8 mouse cellular contexts compared by ENCODE assay signal in the genomic region with DNA sequence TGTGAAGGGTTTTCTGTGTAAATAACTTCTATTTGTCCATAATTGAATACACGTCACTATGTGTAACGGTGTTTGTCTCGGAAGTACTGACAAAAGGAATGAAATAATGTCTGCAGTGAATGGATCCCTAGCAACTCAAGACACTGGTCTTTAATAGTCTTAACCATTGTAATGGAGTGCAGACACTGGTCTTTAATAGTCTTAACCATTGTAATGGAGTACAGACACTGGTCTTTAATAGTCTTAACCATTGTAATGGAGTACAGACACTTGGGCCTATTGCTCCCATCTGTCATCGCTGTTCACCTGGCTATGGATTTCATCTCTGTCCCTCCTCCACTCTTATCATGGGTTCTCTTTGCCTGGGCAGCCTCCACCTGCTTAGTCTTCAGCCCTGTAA. TPM values are rescaled to one million over a fixed set of nuclear protein-coding genes. Genes with fewer than 3 reads are reported as not detected.
A peak's percentile ranks its signal among the peaks of the same experiment; 100 is the strongest.
DNase-seq lines count a peak whose midpoint lies in the region; ATAC-seq and TF ChIP-seq lines count a peak whose summit lies in the region.

No protein-coding gene starts in this region.

- peak; percentile 54 for DNase-seq in liver, adult 2 months (ENCODE audit: extremely low read depth, low read depth, low spot score)
- no peak for DNase-seq in liver
- peak; percentile 21 for DNase-seq in c-Kit-positive CD71-positive TER-119-negative erythroid progenitor cells, embryonic 14.5 days (ENCODE audit: low read depth)
- peak; percentile 90 for DNase-seq in midbrain, postnatal 0 days (ENCODE audit: low spot score)
- no peak for DNase-seq in urinary bladder, postnatal 10 days (ENCODE audit: low spot score)
- no peak for DNase-seq in right cerebral cortex, postnatal 4 days
- no peak for DNase-seq in right cerebral cortex, postnatal 10 days (ENCODE audit: low spot score in 2 of 2)

- no peak overlapping the region for H3K27ac ChIP-seq in liver, adult 2 months (replicated peaks; ENCODE audit: insufficient read depth, low read depth, low read length)
- H3K27ac ChIP-seq in hindbrain, embryonic 16.5 days (ENCODE audit: low read depth, low read length) = no peak overlapping the region
- H3K27ac ChIP-seq in midbrain, postnatal 0 days (ENCODE audit: low read depth, low read length) = no peak overlapping the region

- ATAC-seq in hindbrain, embryonic 16.5 days = peak; percentile 100
- peak; percentile 100 for ATAC-seq in midbrain, postnatal 0 days (ENCODE audit: low FRiP score)

- no peak for TF ChIP-seq CTCF in liver, adult 2 months (IDR thresholded peaks at IDR 0.05; ENCODE audit: low read depth, low read length)
- TF ChIP-seq CTCF in midbrain, postnatal 0 days (IDR thresholded peaks at IDR 0.05) = no peak

- no peak for TF ChIP-seq POLR2A in liver, adult 2 months (IDR thresholded peaks at IDR 0.05; ENCODE audit: extremely low read depth, insufficient read depth, low read length)

- H3K4me3 ChIP-seq in liver, adult 2 months (ENCODE audit: insufficient read depth, low read depth, low read length) = no peak overlapping the region
- no peak overlapping the region for H3K4me3 ChIP-seq in hindbrain, embryonic 16.5 days (ENCODE audit: low read length)
- no peak overlapping the region for H3K4me3 ChIP-seq in midbrain, postnatal 0 days (ENCODE audit: low read depth, low read length)

- no peak overlapping the region for H3K4me2 ChIP-seq in hindbrain, embryonic 16.5 days (ENCODE audit: low read length)
- no peak overlapping the region for H3K4me2 ChIP-seq in midbrain, postnatal 0 days (ENCODE audit: low read depth, low read length, poor library complexity, severe bottlenecking)

- no peaks in the 10 kb centered on the region; the same call in 1 of the 2 replicates for H3K9me3 ChIP-seq in hindbrain, embryonic 16.5 days (ENCODE audit: control insufficient read depth, low read length)
- no peaks in the 10 kb centered on the region for H3K9me3 ChIP-seq in midbrain, postnatal 0 days (ENCODE audit: low read length)

- 95% methylated on average over 4 of the region's 4 CpGs for WGBS in liver, adult 2 months
- WGBS in hindbrain, embryonic 16.5 days = 91% methylated on average over 4 of the region's 4 CpGs
- 89% methylated on average over 4 of the region's 4 CpGs for WGBS in midbrain, postnatal 0 days

- no peak overlapping the region for H3K9ac ChIP-seq in liver, adult 2 months (ENCODE audit: low read depth, low read length)
- H3K9ac ChIP-seq in hindbrain, embryonic 16.5 days (ENCODE audit: low read depth, low read length) = no peak overlapping the region
- no peak overlapping the region for H3K9ac ChIP-seq in midbrain, postnatal 0 days (replicated peaks; ENCODE audit: low read length, poor library complexity, severe bottlenecking)

- no peaks in the 10 kb centered on the region for H3K27me3 ChIP-seq in liver, adult 2 months (ENCODE audit: control insufficient read depth, insufficient read depth, low read length)
- H3K27me3 ChIP-seq in hindbrain, embryonic 16.5 days (replicated peaks; ENCODE audit: control insufficient read depth, insufficient read depth, low read length) = no peaks in the 10 kb centered on the region
- H3K27me3 ChIP-seq in midbrain, postnatal 0 days (ENCODE audit: insufficient read depth, low read length) = no peaks in the 10 kb centered on the region

- no peaks in the 10 kb centered on the region for H3K4me1 ChIP-seq in liver, adult 2 months (ENCODE audit: control insufficient read depth, insufficient read depth, low read length)
- no peaks in the 10 kb centered on the region for H3K4me1 ChIP-seq in hindbrain, embryonic 16.5 days (ENCODE audit: control insufficient read depth, insufficient read depth, low read depth, low read length)
- no peaks in the 10 kb centered on the region for H3K4me1 ChIP-seq in midbrain, postnatal 0 days (ENCODE audit: insufficient read depth, low read length)

- H3K79me2 ChIP-seq in liver, adult 2 months (ENCODE audit: control insufficient read depth, insufficient read depth, low read length) = no peaks in the 10 kb centered on the region

- H3K36me3 ChIP-seq in liver, adult 2 months (ENCODE audit: control insufficient read depth, insufficient read depth, low read length) = no peaks in the 10 kb centered on the region
- H3K36me3 ChIP-seq in hindbrain, embryonic 16.5 days (ENCODE audit: control insufficient read depth, insufficient read depth, low read length) = no peaks in the 10 kb centered on the region
- no peaks in the 10 kb centered on the region for H3K36me3 ChIP-seq in midbrain, postnatal 0 days (ENCODE audit: insufficient read depth, low read length)

RNA-seq across cellular contexts. Expression of gene Frmd4a, which starts 53.2 kb away (rescaled TPM):
- 3.1 and 4.4 TPM in 2 replicates for total RNA-seq in liver, adult 2 months (2014; rRNA removed)
- 1.6 and 2.1 TPM in 2 replicates for polyA plus RNA-seq in liver, adult 2 months (2012; rRNA removed)
- 48.1 and 53.1 TPM in 2 replicates for polyA plus RNA-seq in hindbrain, embryonic 16.5 days (2015; fragmentation: Nextera tagmentation; extraction: Ambion mirVana)
- total RNA-seq in midbrain, postnatal 0 days (2014; rRNA removed) = 60.2 and 76.4 TPM in 2 replicates
- polyA plus RNA-seq in midbrain, postnatal 0 days (2015; fragmentation: Nextera tagmentation; extraction: Ambion mirVana) = 34.4 and 42.5 TPM in 2 replicates

Comparison
In these comparisons a context has a peak if more than half of its experiments do, and no peak if none do; other contexts are left out.
1. DNase-seq: peak in liver, adult 2 months (single experiment), c-Kit-positive CD71-positive TER-119-negative erythroid progenitor cells, embryonic 14.5 days (single experiment) and midbrain, postnatal 0 days (single experiment); none in liver (single experiment), urinary bladder, postnatal 10 days (single experiment), right cerebral cortex, postnatal 4 days (single experiment) and right cerebral cortex, postnatal 10 days (0 of 2).
2. RNA of gene Frmd4a, which starts 53.2 kb away (polyA plus RNA-seq): 48.1 to 53.1 TPM in hindbrain, embryonic 16.5 days and 34.4 to 42.5 TPM in midbrain, postnatal 0 days; 1.6 to 2.1 TPM in liver, adult 2 months; every median in the first group is over 10 times any median in the second.